Mouse (Mus musculus) colon, adult 2 months (tissue): ENCODE data around the gene Cd300lg. TPM values are rescaled to one million over a fixed set of nuclear protein-coding genes. Genes with fewer than 3 reads are reported as not detected.

Source experiments
- polyA plus RNA-seq: library from polyadenylated mRNA; depleted of rRNA; stranded (reverse); fragments of >200 nt; gene quantifications from 2 replicates; pipeline ENCODE4 v1.2.3, GENCODE M21; 2012; rRNA removed

The Cd300lg gene
- polyA plus RNA-seq, result 7.7 and 9.2 TPM in 2 replicates

DNA sequence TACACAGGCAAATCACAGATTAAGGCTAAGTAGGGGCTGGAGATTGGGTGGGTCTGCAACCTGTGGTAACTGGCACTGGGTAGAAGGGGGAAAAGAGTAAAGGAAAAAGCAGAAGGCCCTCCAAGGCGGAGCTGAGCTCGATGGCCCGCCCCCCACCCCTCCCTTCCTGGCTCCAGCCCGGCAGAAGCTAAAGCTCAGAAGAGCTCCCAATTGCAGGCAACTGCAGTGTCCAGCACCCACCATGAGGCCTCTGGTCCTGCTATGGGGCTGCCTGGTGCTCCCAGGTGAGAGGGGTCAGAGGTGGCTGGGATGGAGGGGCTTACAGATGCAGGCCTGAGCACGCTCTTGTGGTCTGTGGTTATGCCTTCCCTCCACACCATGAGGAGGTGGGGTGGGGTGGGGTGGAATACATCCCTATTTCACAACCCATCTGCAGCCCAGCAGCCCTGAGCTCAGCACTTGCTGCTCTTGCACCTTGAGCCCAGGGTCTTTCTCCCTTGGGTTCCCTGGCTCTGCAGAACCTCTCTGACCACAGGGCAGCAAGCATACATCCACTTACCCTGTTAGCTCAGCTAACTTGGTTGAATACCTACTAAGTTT, at the start of gene Cd300lg:
Cd300lg (plus strand) TSS at position 160 of the 600 bp plus-strand sequence.

DNA sequence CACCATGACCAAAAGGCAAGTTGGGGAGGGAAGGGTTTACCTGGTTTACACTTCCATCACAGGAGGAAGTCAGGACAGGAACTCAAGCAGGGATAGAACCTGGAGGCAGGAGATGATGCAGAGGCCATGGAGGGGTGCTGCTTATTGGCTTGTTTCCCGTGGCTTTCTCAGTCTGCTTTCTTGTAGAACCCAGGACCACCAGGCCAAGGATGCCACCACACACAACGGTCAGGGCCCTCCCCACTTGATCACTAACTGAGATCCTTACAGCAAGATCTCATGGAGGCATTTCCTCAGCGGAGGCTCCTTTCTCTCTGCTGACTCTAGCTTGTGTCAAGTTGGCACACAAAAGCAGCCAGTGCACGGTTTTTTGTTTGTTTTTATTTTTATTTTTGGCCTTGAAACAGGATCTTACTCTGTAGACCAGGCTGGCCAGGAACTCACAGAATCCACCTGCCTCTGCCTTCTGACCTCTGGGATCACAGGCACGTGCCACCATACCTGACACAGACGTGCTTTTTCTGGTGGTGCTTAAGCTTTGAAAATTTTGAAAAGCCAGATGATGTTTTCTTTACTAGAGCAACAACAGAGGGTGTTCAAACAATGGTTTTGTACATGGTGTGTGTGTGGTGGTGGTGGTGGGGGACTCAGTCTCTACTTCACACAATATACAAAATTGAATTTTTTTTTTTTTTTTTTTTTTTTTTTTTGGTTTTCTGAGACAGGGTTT, 13.1 kb upstream of the Cd300lg start, which contains the start of gene Mpp3:
Mpp3 (minus strand) TSS at position 375 of the 730 bp plus-strand sequence.

DNA sequence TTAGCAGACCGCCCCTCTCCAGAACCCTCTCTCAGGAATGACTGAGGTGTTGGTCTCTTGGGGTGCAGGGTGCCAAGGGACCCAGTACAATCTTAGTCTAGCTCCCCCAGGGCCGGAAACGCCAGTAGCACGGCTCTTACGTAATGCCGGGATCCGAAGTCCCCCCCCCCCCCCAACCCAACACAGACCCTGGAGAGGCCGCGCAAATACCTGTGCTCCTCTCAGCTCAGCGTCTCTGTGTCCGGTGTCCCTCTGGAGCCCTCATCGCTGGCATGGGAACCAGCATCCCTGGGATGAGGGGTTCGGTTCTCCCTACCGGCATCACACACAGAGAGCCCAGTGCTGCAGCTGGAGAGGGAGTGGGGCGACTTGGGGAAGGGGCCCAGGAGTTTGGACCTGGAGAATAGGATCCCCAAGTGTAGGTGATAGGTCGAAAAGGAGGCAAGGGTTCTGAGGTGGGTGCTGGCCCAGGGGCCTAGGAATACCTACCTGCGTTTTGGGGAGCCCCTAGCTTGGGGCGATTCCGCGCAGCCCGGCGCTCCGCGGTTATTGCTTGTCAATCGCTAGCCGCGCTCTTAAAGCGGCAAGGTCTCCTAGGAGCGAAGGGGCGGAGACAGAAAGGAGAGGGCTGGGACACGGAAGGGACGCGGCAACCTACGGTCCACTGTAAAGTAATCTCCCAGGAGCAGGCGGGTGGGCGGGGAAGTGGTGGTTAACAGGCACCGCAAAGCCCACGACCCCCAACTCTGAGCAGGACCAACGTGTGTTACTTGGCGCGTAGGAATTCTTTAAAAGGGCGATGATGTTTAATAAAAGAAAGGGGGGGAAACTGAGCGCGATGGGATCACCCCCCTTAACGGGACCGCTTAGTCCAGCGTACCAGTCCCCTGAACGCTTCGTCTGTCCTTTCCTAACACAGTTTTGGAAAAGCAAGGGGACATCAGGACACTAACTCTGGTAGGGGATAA, 46.9 kb downstream of the Cd300lg start, which contains the start of gene Mpp2:
Mpp2 (minus strand) TSS at position 585 of the 968 bp plus-strand sequence.

DNA sequence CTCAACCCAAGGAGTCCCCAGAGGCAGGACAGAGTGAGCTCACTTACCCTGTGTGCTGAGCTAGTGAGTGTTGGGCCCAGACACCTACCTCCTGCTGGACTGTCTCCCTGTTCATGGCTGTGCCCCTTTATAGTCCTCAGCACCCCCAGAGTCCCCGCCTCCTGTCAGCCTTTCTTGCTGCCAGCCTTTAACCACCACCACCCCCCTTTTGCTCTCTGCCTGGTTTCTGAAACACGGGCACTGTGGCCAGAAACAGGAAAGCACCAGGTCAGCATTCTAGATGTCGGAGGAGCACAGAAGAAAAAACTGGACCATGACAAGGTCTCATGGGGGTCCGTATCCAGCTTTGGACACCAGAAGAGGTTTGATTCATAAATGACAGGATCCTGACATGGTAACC, 59.9 kb downstream of the Cd300lg start, which contains the start of gene Ppy:
Ppy (minus strand) TSS at position 101 of the 400 bp plus-strand sequence.

Other genes with a start within 250 kb of the Cd300lg start
- 1.3 and 1.7 TPM in 2 replicates for gene Meox1, start 147.1 kb upstream of the Cd300lg start, polyA plus RNA-seq
- 0.10 TPM in 1 of 2 replicates, not detected in the other for gene Sost, start 74.5 kb upstream of the Cd300lg start, polyA plus RNA-seq
- not detected in 2 replicates for gene Cfap97d1, start 57.2 kb upstream of the Cd300lg start, polyA plus RNA-seq
- gene Dusp3, start 54.5 kb upstream of the Cd300lg start, polyA plus RNA-seq, result 112 and 133 TPM in 2 replicates
- 10.6 and 12.7 TPM in 2 replicates for gene Mpp3, start 13.0 kb upstream of the Cd300lg start, polyA plus RNA-seq
- 4.9 and 5.9 TPM in 2 replicates for gene Mpp2, start 47.0 kb downstream of the Cd300lg start, polyA plus RNA-seq
- gene Ppy, start 59.8 kb downstream of the Cd300lg start, polyA plus RNA-seq, result 156 and 278 TPM in 2 replicates
- gene Pyy, start 66.3 kb downstream of the Cd300lg start, polyA plus RNA-seq, result 2,050 and 2,272 TPM in 2 replicates
- gene Nags, start 104.0 kb downstream of the Cd300lg start, polyA plus RNA-seq, result 10.8 and 16.1 TPM in 2 replicates
- gene Tmem101, start 114.9 kb downstream of the Cd300lg start, polyA plus RNA-seq, result 23.5 and 29.5 TPM in 2 replicates
- 25.4 and 35.2 TPM in 2 replicates for gene Lsm12, start 143.8 kb downstream of the Cd300lg start, polyA plus RNA-seq
- 114 and 152 TPM in 2 replicates for gene G6pc3, start 148.1 kb downstream of the Cd300lg start, polyA plus RNA-seq
- gene Hdac5, start 188.7 kb downstream of the Cd300lg start, polyA plus RNA-seq, result 97.0 and 115 TPM in 2 replicates
- 3.3 and 3.9 TPM in 2 replicates for gene BC030867, start 207.4 kb downstream of the Cd300lg start, polyA plus RNA-seq
- 1.6 and 2.8 TPM in 2 replicates for gene Asb16, start 227.2 kb downstream of the Cd300lg start, polyA plus RNA-seq
- gene Tmub2, start 243.4 kb downstream of the Cd300lg start, polyA plus RNA-seq, result 57.5 and 64.0 TPM in 2 replicates